Comparison of ENCODE assay signal across 1 mouse cellular context in genomic region chr1:170992550-170992949, GRCm38 (mm10).
TF ChIP-seq lines count a peak whose summit lies in the region.

No protein-coding gene starts in this region.

TF ChIP-seq in CH12.LX, 34 proteins besides CTCF, POLR2A, EP300 and RAD21 (continued from another document):
- TF ChIP-seq ZC3H11A (IDR thresholded peaks at IDR 0.05; ENCODE audit: low read depth, low read length) (peak; percentile 79), TBP (conservative IDR thresholded peaks at IDR 0.05; ENCODE audit: low read depth, low read length) (no peak), NRF1 (IDR thresholded peaks at IDR 0.05; ENCODE audit: low read depth, low read length) (no peak), TCF12 (IDR thresholded peaks at IDR 0.05; ENCODE audit: low read depth, low read length) (no peak), HCFC1 (IDR thresholded peaks at IDR 0.05; ENCODE audit: low read depth, low read length) (no peak), MXI1 (IDR thresholded peaks at IDR 0.05; ENCODE audit: low read depth, low read length) (no peak), MEF2A (IDR thresholded peaks at IDR 0.05; ENCODE audit: borderline replicate concordance, low read depth, low read length) (no peak), UBTF (IDR thresholded peaks at IDR 0.05; ENCODE audit: low read depth, low read length) (no peak), USF1 (IDR thresholded peaks at IDR 0.05; ENCODE audit: low read depth, low read length) (no peak), ELF1 (IDR thresholded peaks at IDR 0.05; ENCODE audit: low read depth, low read length) (no peak), ZNF384 (IDR thresholded peaks at IDR 0.05; ENCODE audit: low read depth, low read length) (0 out of 2 replicates have a peak, but pooled peaks have one; percentile 37), JUN (IDR thresholded peaks at IDR 0.05; ENCODE audit: insufficient read depth, low read depth, low read length) (no peak), JUND (conservative IDR thresholded peaks at IDR 0.05; ENCODE audit: low read depth, low read length) (no peak; the same call in 1 of the 2 replicates), RCOR1 (conservative IDR thresholded peaks at IDR 0.05; ENCODE audit: low read depth, low read length) (no peak), IRF4 (IDR thresholded peaks at IDR 0.05; ENCODE audit: low read depth, low read length) (peak; percentile 40; the same call in 1 of the 2 replicates), E2F4 (IDR thresholded peaks at IDR 0.05; ENCODE audit: insufficient replicate concordance, low read depth, low read length) (no peak), POLR2AphosphoS2 (IDR thresholded peaks at IDR 0.05; ENCODE audit: low read depth, low read length) (no peak), MAFK (IDR thresholded peaks at IDR 0.05; ENCODE audit: insufficient replicate concordance, low read length) (no peak), KAT2A (IDR thresholded peaks at IDR 0.05; ENCODE audit: insufficient replicate concordance, low read length) (no peak), CHD2 (IDR thresholded peaks at IDR 0.05; ENCODE audit: low read length) (no peak), MYC (IDR thresholded peaks at IDR 0.05; ENCODE audit: low read depth, low read length) (peak; percentile 64), ZMIZ1 (IDR thresholded peaks at IDR 0.05; ENCODE audit: low read depth, low read length) (no peak), USF2 (conservative IDR thresholded peaks at IDR 0.05; ENCODE audit: low read depth, low read length) (no peak), NELFE (IDR thresholded peaks at IDR 0.05; ENCODE audit: low read depth, low read length) (no peak), ZKSCAN1 (IDR thresholded peaks at IDR 0.05; ENCODE audit: borderline replicate concordance, low read depth, low read length) (no peak), CHD1 (IDR thresholded peaks at IDR 0.05; ENCODE audit: low read depth, low read length) (no peak)
